Mouse (Mus musculus): ENCODE data around the gene Rnf44.

DNA sequence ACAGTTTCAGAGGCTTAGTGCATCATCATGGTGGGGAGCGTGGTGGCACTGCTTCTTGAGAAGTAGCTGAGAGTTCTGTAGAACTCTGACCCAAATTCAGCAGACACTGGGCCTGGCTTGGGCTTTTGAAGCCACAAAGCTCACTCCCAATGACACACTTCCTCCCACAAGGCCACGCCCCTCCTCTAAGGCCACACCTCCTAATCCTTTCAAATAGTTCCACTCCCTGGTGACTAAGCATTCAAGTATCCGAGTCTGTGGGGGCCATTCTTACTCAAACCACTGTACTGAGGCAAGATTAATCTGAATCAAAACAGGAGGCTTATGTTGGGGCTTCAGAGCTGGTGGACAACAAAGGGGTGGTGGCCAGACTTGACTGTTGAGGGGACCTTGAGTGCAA is 17.2 kb upstream of the Rnf44 start:
- TF ChIP-seq CTCF (conservative IDR thresholded peaks at IDR 0.05; ENCODE audit: low read length) (no peak), NANOG (IDR thresholded peaks at IDR 0.05; ENCODE audit: borderline replicate concordance, low read length) (no peak), POU5F1 (IDR thresholded peaks at IDR 0.05; ENCODE audit: borderline replicate concordance, low read length) (no peak)

Data from E14TG2a.4 (cell line).